Mouse (Mus musculus) liver, adult 2 months (tissue): ENCODE measurements around the gene Rbm31y. TPM values are rescaled to one million over a fixed set of nuclear protein-coding genes. Genes with fewer than 3 reads are reported as not detected.
"Not testable (repeated sequence)": the region's sequence is repeated elsewhere in the genome, so short reads cannot be mapped to it uniquely, and the experiment has no call there.

Source experiments
- DNase-seq: peaks from one replicate; pipeline ENCODE4 v3.0.0-alpha.2; 2011; ENCODE audit warnings: low read depth, low spot score; ENCODE audit errors: extremely low read depth
- H3K27ac ChIP-seq: fragments of 200-500 bp; replicated peaks from 2 replicates; pipeline ENCODE4 v1.5.1; 2012; ENCODE audit warnings: low read depth, mild to moderate bottlenecking, control low read depth, inconsistent platforms, low read length; ENCODE audit not compliant: insufficient read depth
- H3K27me3 ChIP-seq: fragments of 200-500 bp; 2 replicates; pipeline ENCODE4 v1.6.1; 2012; ENCODE audit warnings: mild to moderate bottlenecking, moderate library complexity, low read length, inconsistent platforms; ENCODE audit not compliant: control insufficient read depth, insufficient read depth
- H3K36me3 ChIP-seq: fragments of 200-500 bp; 2 replicates; pipeline ENCODE4 v1.6.1; 2012; ENCODE audit warnings: low read length, inconsistent platforms; ENCODE audit not compliant: control insufficient read depth, insufficient read depth
- H3K4me1 ChIP-seq: fragments of 200-500 bp; 2 replicates; pipeline ENCODE4 v1.6.1; 2011; ENCODE audit warnings: low read length; ENCODE audit not compliant: control insufficient read depth, insufficient read depth
- H3K4me3 ChIP-seq: fragments of 200-500 bp; 2 replicates; pipeline ENCODE4 v1.5.1; 2011; ENCODE audit warnings: low read depth, mild to moderate bottlenecking, control low read depth, low read length, moderate library complexity; ENCODE audit not compliant: insufficient read depth
- H3K79me2 ChIP-seq: fragments of 200-500 bp; 2 replicates; pipeline ENCODE4 v1.6.1; 2012; ENCODE audit warnings: inconsistent platforms, mild to moderate bottlenecking, low read length, moderate library complexity; ENCODE audit not compliant: control insufficient read depth, insufficient read depth
- H3K9ac ChIP-seq: fragments of 200-500 bp; 2 replicates; pipeline ENCODE4 v1.6.1; 2012; ENCODE audit warnings: low read depth, mild to moderate bottlenecking, control low read depth, inconsistent platforms, low read length
- WGBS: fragments of 180-500 bp; shearing (Covaris S2); methylation state at CpG from one replicate; pipeline ENCODE4 v1.1.7; 2018; 5-methylcytosine and 5-hydroxymethylcytosine counted together
- polyA plus RNA-seq: library from polyadenylated mRNA; depleted of rRNA; stranded (reverse); fragments of >200 nt; gene quantifications from 2 replicates; pipeline ENCODE4 v1.2.3, GENCODE M21; 2012; rRNA removed
- total RNA-seq: library from RNA; depleted of rRNA; stranded (reverse); fragments of >200 nt; gene quantifications from 2 replicates; pipeline ENCODE4 v1.2.3, GENCODE M21; 2014; rRNA removed

Gene Rbm31y
- total RNA-seq: not detected in 2 replicates
- polyA plus RNA-seq: not detected in 2 replicates

DNA sequence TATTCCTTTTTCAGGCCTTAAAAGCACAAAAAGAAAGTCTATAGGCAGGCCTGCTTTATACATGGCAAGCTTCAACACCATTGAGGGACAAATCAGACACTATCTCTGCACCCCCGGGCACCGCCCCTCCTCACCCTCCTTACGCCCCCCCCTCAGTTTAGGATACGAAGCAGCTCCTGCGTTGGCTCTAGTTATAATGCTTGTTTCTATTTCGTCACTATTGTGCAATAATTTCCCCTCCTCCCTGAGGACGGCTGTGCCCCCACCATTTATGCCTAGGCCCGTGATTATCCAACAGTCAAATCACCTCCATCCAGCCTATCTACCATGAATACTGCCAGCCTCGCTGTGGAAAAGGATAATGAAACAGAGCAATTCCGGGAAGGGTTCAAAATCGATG, at the start of gene Rbm31y:
Gene Rbm31y, plus strand, starts transcription at position 301 of the 400 bp plus-strand sequence.
- no CpG with 5 or more reads among the region's 11 CpGs for WGBS
- not testable (repeated sequence) for DNase-seq

More for the DNA sequence above, at the start of gene Rbm31y:
- not testable (repeated sequence) for H3K79me2 ChIP-seq, H3K4me3 ChIP-seq, H3K27me3 ChIP-seq, H3K27ac ChIP-seq, H3K9ac ChIP-seq, H3K4me1 ChIP-seq, H3K36me3 ChIP-seq
